Comparison of ENCODE assay signal across 9 mouse cellular contexts in the genomic region with DNA sequence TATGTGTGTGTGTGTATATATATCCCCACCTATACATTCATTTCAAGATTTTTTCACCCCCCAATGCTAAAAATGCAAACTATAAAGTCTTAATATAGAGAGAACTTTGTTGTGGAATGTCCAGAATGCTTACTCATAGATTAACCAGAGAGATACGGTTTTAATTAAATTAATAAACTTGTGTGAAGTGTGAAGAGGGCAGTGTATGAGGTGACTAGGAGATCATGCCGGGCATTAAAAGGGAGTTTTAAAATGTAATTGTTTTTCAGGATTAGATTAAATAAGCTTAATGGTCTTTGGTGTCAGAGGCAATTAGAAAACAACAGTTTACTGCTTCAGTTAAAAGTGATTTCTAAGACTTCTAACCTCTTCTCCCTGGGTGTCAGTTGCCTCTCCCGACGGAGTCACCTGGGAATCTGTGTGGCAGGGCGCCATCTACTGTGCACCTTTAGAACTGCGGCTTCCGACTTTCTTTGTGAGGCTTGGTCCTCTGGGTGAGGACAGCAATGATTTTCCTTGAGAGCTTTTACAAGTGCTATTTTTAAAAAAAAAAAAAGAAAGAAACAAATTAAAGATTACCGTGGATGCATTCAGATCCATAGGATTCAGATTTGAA. TPM values are rescaled to one million over a fixed set of nuclear protein-coding genes. Genes with fewer than 3 reads are reported as not detected.
DNase-seq lines count a peak whose midpoint lies in the region; ATAC-seq lines count a peak whose summit lies in the region.
"Had no signal": no experiment of that assay in that cellular context is flagged by ENCODE, and none has a peak within 500 bp of the region (broad histone marks: within the 10 kb centered on the region; RNA-seq: fewer than 3 reads in every experiment).

No protein-coding gene starts in this region.

- no peaks in the 10 kb centered on the region for H3K36me3 ChIP-seq in hindbrain, embryonic 10.5 days
- H3K36me3 ChIP-seq in hindbrain, embryonic 13.5 days = no peaks in the 10 kb centered on the region
- no peaks in the 10 kb centered on the region for H3K36me3 ChIP-seq in forebrain, embryonic 15.5 days
- no peaks in the 10 kb centered on the region for H3K36me3 ChIP-seq in hindbrain, embryonic 16.5 days (ENCODE audit: control insufficient read depth, insufficient read depth, low read length)
- no peaks in the 10 kb centered on the region for H3K36me3 ChIP-seq in neural tube, embryonic 11.5 days (ENCODE audit: control insufficient read depth, insufficient read depth, low read length)

- no peak overlapping the region for H3K9ac ChIP-seq in hindbrain, embryonic 13.5 days
- no peak overlapping the region for H3K9ac ChIP-seq in forebrain, embryonic 15.5 days (replicated peaks)
- H3K9ac ChIP-seq in hindbrain, embryonic 16.5 days (ENCODE audit: low read depth, low read length) = no peak overlapping the region
- H3K9ac ChIP-seq in neural tube, embryonic 11.5 days (ENCODE audit: low read length) = no peak overlapping the region

- H3K4me1 ChIP-seq in hindbrain, embryonic 10.5 days (replicated peaks) = no peaks in the 10 kb centered on the region
- H3K4me1 ChIP-seq in hindbrain, embryonic 13.5 days (replicated peaks) = no peaks in the 10 kb centered on the region
- no peaks in the 10 kb centered on the region for H3K4me1 ChIP-seq in forebrain, embryonic 15.5 days
- no peaks in the 10 kb centered on the region; the same call in 1 of the 2 replicates for H3K4me1 ChIP-seq in hindbrain, embryonic 16.5 days (ENCODE audit: control insufficient read depth, insufficient read depth, low read depth, low read length)
- no peaks in the 10 kb centered on the region for H3K4me1 ChIP-seq in neural tube, embryonic 11.5 days (ENCODE audit: control insufficient read depth, insufficient read depth, low read length)

- H3K9me3 ChIP-seq in hindbrain, embryonic 10.5 days = no peaks in the 10 kb centered on the region
- no peaks in the 10 kb centered on the region for H3K9me3 ChIP-seq in hindbrain, embryonic 13.5 days
- no peaks in the 10 kb centered on the region for H3K9me3 ChIP-seq in forebrain, embryonic 15.5 days
- no peaks in the 10 kb centered on the region for H3K9me3 ChIP-seq in hindbrain, embryonic 16.5 days (ENCODE audit: control insufficient read depth, low read length)
- H3K9me3 ChIP-seq in neural tube, embryonic 11.5 days (ENCODE audit: control insufficient read depth, low read length) = no peaks in the 10 kb centered on the region

- 25% methylated on average over 8 of the region's 8 CpGs for WGBS in hindbrain, embryonic 10.5 days
- WGBS in hindbrain, embryonic 13.5 days = 18% methylated on average over 8 of the region's 8 CpGs
- WGBS in forebrain, embryonic 15.5 days = 13% methylated on average over 8 of the region's 8 CpGs
- WGBS in hindbrain, embryonic 16.5 days = 16% methylated on average over 8 of the region's 8 CpGs
- 23% methylated on average over 8 of the region's 8 CpGs for WGBS in neural tube, embryonic 11.5 days

- intact Hi-C loops in left cerebral cortex, postnatal 36 days (cut with DNase I) = loop anchor here (2.0 to 5.0 kb wide), 2 partner anchors 1712 to 1776 kb away; partner anchors contain the start of gene Marcks

- no peak overlapping the region for H3K4me2 ChIP-seq in hindbrain, embryonic 13.5 days
- H3K4me2 ChIP-seq in forebrain, embryonic 15.5 days (replicated peaks) = no peak overlapping the region
- H3K4me2 ChIP-seq in hindbrain, embryonic 16.5 days (ENCODE audit: low read length) = no peak overlapping the region
- no peak overlapping the region for H3K4me2 ChIP-seq in neural tube, embryonic 11.5 days (ENCODE audit: low read depth)

- no peak for ATAC-seq in hindbrain, embryonic 13.5 days (ENCODE audit: low FRiP score)
- ATAC-seq in forebrain, embryonic 15.5 days (replicated peaks) = peak; percentile 60
- ATAC-seq in hindbrain, embryonic 16.5 days = peak; percentile 65; the same call in 1 of the 2 replicates
- ATAC-seq in neural tube, embryonic 11.5 days (ENCODE audit: insufficient read depth, low FRiP score, low TSS enrichment) = peak; percentile 67; the same call in 1 of the 2 replicates

- no peaks in the 10 kb centered on the region for H3K27me3 ChIP-seq in hindbrain, embryonic 10.5 days (ENCODE audit: insufficient read depth, poor library complexity, severe bottlenecking)
- H3K27me3 ChIP-seq in hindbrain, embryonic 13.5 days = no peaks in the 10 kb centered on the region
- H3K27me3 ChIP-seq in forebrain, embryonic 15.5 days = no peaks in the 10 kb centered on the region
- H3K27me3 ChIP-seq in hindbrain, embryonic 16.5 days (replicated peaks; ENCODE audit: control insufficient read depth, insufficient read depth, low read length) = no peaks in the 10 kb centered on the region
- no peaks in the 10 kb centered on the region for H3K27me3 ChIP-seq in neural tube, embryonic 11.5 days (ENCODE audit: control insufficient read depth, insufficient read depth, low read length)

- no peak overlapping the region; the same call in 1 of the 2 replicates for H3K27ac ChIP-seq in hindbrain, embryonic 10.5 days
- H3K27ac ChIP-seq in hindbrain, embryonic 13.5 days = no peak overlapping the region
- H3K27ac ChIP-seq in forebrain, embryonic 15.5 days (replicated peaks) = no peak overlapping the region
- no peak overlapping the region for H3K27ac ChIP-seq in hindbrain, embryonic 16.5 days (ENCODE audit: low read depth, low read length)
- no peak overlapping the region for H3K27ac ChIP-seq in neural tube, embryonic 11.5 days (ENCODE audit: low read depth, low read length)

- no peak overlapping the region for H3K4me3 ChIP-seq in hindbrain, embryonic 10.5 days
- H3K4me3 ChIP-seq in hindbrain, embryonic 13.5 days = no peak overlapping the region
- no peak overlapping the region for H3K4me3 ChIP-seq in forebrain, embryonic 15.5 days
- no peak overlapping the region for H3K4me3 ChIP-seq in hindbrain, embryonic 16.5 days (ENCODE audit: low read length)
- no peak overlapping the region for H3K4me3 ChIP-seq in neural tube, embryonic 11.5 days (ENCODE audit: low read depth, low read length)

- DNase-seq in hindbrain, embryonic 10.5 days (ENCODE audit: low spot score) = peak; percentile 75
- DNase-seq in c-Kit-positive CD71-positive TER-119-positive erythroid progenitor cells, embryonic 14.5 days (ENCODE audit: low spot score) = peak; percentile 19
- DNase-seq in left cerebral cortex, postnatal 36 days (ENCODE audit: low spot score in 2 of 2) = peak; percentile 67 to 68
- DNase-seq in neural tube, embryonic 11.5 days (ENCODE audit: low spot score) = peak; percentile 75
- DNase-seq in testis, postnatal 10 days (ENCODE audit: low spot score) = peak; percentile 86

RNA-seq across cellular contexts. Expression of gene Rfpl4b, which starts 27.4 kb away (rescaled TPM):
- not detected in 2 replicates for polyA plus RNA-seq in hindbrain, embryonic 10.5 days (2016; fragmentation: Nextera tagmentation; extraction: Ambion mirVana)
- not detected in 2 replicates for polyA plus RNA-seq in hindbrain, embryonic 13.5 days (2015; fragmentation: Nextera tagmentation; extraction: Ambion mirVana)
- not detected in 2 replicates for polyA plus RNA-seq in forebrain, embryonic 15.5 days (2015; fragmentation: Nextera tagmentation; extraction: Ambion mirVana)
- polyA plus RNA-seq in hindbrain, embryonic 16.5 days (2015; fragmentation: Nextera tagmentation; extraction: Ambion mirVana) = not detected in 2 replicates
- not detected for total RNA-seq in left cerebral cortex, postnatal 36 days (2021)
- polyA plus RNA-seq in neural tube, embryonic 11.5 days (2014; fragmentation: Nextera tagmentation; extraction: Ambion mirVana) = not detected in 2 replicates
- total RNA-seq: neutrophil, adult 5-6 weeks had no signal

Comparison
In these comparisons a context has a peak if more than half of its experiments do, and no peak if none do; other contexts are left out.
1. DNase-seq: peak in every context shown above with its lines; median percentile 86 in testis, postnatal 10 days; 75 in hindbrain, embryonic 10.5 days; 75 in neural tube, embryonic 11.5 days; 68 in left cerebral cortex, postnatal 36 days; 19 in c-Kit-positive CD71-positive TER-119-positive erythroid progenitor cells, embryonic 14.5 days.